Mouse (Mus musculus): Measurements from ENCODE around the gene Dcaf7. TPM values are rescaled to one million over a fixed set of nuclear protein-coding genes. Genes with fewer than 3 reads are reported as not detected.
A peak's percentile ranks its signal among the peaks of the same experiment; 100 is the strongest.

The Dcaf7 gene
- polyA plus RNA-seq, 1 experiment, result 79.1 TPM

- Histone ChIP-seq H3K36me3 (ENCODE audit: control insufficient read depth, insufficient read depth, low read length) (0 out of 2 replicates have a peak, but pooled peaks cover 4% of the 10 kb centered on the region), H3K4me1 (replicated peaks; ENCODE audit: control insufficient read depth, insufficient read depth, low read length) (peaks cover 5% of the 10 kb centered on the region; the same call in 1 of the 2 replicates), H3K27ac (ENCODE audit: control insufficient read depth, insufficient read depth, low read length) (no peak overlapping the region), H3K27me3 (ENCODE audit: control insufficient read depth, insufficient read depth, low read length) (no peaks in the 10 kb centered on the region), H3K4me3 (ENCODE audit: control insufficient read depth, insufficient read depth, low read length) (no peak overlapping the region)
- TF ChIP-seq CTCF (IDR thresholded peaks at IDR 0.05; ENCODE audit: borderline replicate concordance, control insufficient read depth, extremely low read depth, insufficient read depth, low read length, poor library complexity), result no peak
- no peak for TF ChIP-seq POLR2A (IDR thresholded peaks at IDR 0.05; ENCODE audit: control insufficient read depth, extremely low read depth, insufficient read depth, low read length, poor library complexity)
- 33% methylated on average over 8 of the region's 8 CpGs for WGBS
- DNase-seq, result peak; percentile 12
Observed at GRCm38 (mm10) chr11:106106047-106106587, 69.4 kb downstream of the Dcaf7 start.

Other genes with a start within 250 kb of the Dcaf7 start
- 6.1 and 9.4 TPM in 2 replicates for gene Cyb561, start 83.5 kb upstream of the Dcaf7 start, polyA plus RNA-seq (2012; rRNA removed)
- 8.0 and 10.2 TPM in 2 replicates for gene Ace, start 68.9 kb upstream of the Dcaf7 start, polyA plus RNA-seq (2012; rRNA removed)
- not detected in 2 replicates for gene Ace3, start 42.2 kb upstream of the Dcaf7 start, polyA plus RNA-seq (2012; rRNA removed)
- gene Kcnh6, start 28.7 kb upstream of the Dcaf7 start, polyA plus RNA-seq (2012; rRNA removed), result 3.9 and 4.3 TPM in 2 replicates
- gene Taco1, start 29.2 kb downstream of the Dcaf7 start, polyA plus RNA-seq (2012; rRNA removed), result 14.9 and 18.4 TPM in 2 replicates
- gene Map3k3, start 47.7 kb downstream of the Dcaf7 start, polyA plus RNA-seq (2012; rRNA removed), result 45.6 and 46.0 TPM in 2 replicates
- gene Gm10840, start 124.0 kb downstream of the Dcaf7 start, polyA plus RNA-seq (2012; rRNA removed), result not detected in 2 replicates
- gene Limd2, start 124.0 kb downstream of the Dcaf7 start, polyA plus RNA-seq (2012; rRNA removed), result 569 and 594 TPM in 2 replicates
- gene Strada, start 165.3 kb downstream of the Dcaf7 start, polyA plus RNA-seq (2012; rRNA removed), result 40.3 and 40.5 TPM in 2 replicates
- gene Ccdc47, start 179.5 kb downstream of the Dcaf7 start, polyA plus RNA-seq (2012; rRNA removed), result 15.5 and 16.9 TPM in 2 replicates
- gene Ddx42, start 180.1 kb downstream of the Dcaf7 start, polyA plus RNA-seq (2012; rRNA removed), result 16.7 and 19.9 TPM in 2 replicates
- 23.7 and 25.3 TPM in 2 replicates for gene Ftsj3, start 219.2 kb downstream of the Dcaf7 start, polyA plus RNA-seq (2012; rRNA removed)
- 53.9 and 56.1 TPM in 2 replicates for gene Psmc5, start 219.3 kb downstream of the Dcaf7 start, polyA plus RNA-seq (2012; rRNA removed)
- gene Smarcd2, start 236.1 kb downstream of the Dcaf7 start, polyA plus RNA-seq (2012; rRNA removed), result 552 and 570 TPM in 2 replicates
- 0.42 and 0.47 TPM in 2 replicates for gene Tcam1, start 239.8 kb downstream of the Dcaf7 start, polyA plus RNA-seq (2012; rRNA removed)